ENCODE assay signal across 8 mouse cellular contexts in genomic region chr7:132610468-132611318, GRCm38 (mm10). TPM values are rescaled to one million over a fixed set of nuclear protein-coding genes. Genes with fewer than 3 reads are reported as not detected.
DNase-seq lines count a peak whose midpoint lies in the region; ATAC-seq and TF ChIP-seq lines count a peak whose summit lies in the region.

Gene Lhpp, plus strand, starts transcription at chr7:132610638.

- H3K9me3 ChIP-seq in forebrain, embryonic 13.5 days (replicated peaks): no peaks in the 10 kb centered on the region
- no peaks in the 10 kb centered on the region for H3K9me3 ChIP-seq in heart, postnatal 0 days (replicated peaks; ENCODE audit: control insufficient read depth, low read length)
- no peaks in the 10 kb centered on the region for H3K9me3 ChIP-seq in liver, embryonic 16.5 days (replicated peaks; ENCODE audit: control insufficient read depth, low read length)
- no peaks in the 10 kb centered on the region for H3K9me3 ChIP-seq in neural tube, embryonic 12.5 days
- no peaks in the 10 kb centered on the region for H3K9me3 ChIP-seq in stomach, postnatal 0 days (ENCODE audit: control insufficient read depth, low read length)

- H3K4me2 ChIP-seq in forebrain, embryonic 13.5 days: peak within 1 kb of the TSS; percentile 65
- peak within 1 kb of the TSS; percentile 65 for H3K4me2 ChIP-seq in heart, postnatal 0 days (ENCODE audit: low read depth, low read length)
- peak within 1 kb of the TSS; percentile 89 for H3K4me2 ChIP-seq in liver, embryonic 16.5 days (ENCODE audit: low read depth, low read length)
- H3K4me2 ChIP-seq in neural tube, embryonic 12.5 days (replicated peaks): peak within 1 kb of the TSS; percentile 66
- H3K4me2 ChIP-seq in stomach, postnatal 0 days (replicated peaks; ENCODE audit: low read depth): peak within 1 kb of the TSS; percentile 71

- WGBS in forebrain, embryonic 13.5 days: 8% methylated on average over 44 of the region's 44 CpGs
- whole genome bisulfite sequencing in heart, postnatal 0 days: 6% methylated on average over 44 of the region's 44 CpGs
- 6% methylated on average over 44 of the region's 44 CpGs for WGBS in liver, embryonic 16.5 days (ENCODE audit: insufficient replicate concordance)
- 8% methylated on average over 44 of the region's 44 CpGs for WGBS in neural tube, embryonic 12.5 days
- WGBS in stomach, postnatal 0 days: 7% methylated on average over 44 of the region's 44 CpGs

- DNase-seq in ES-CJ7 (ENCODE audit: low read depth, low spot score): peak; percentile 82
- peak; percentile 69 for DNase-seq in heart, postnatal 0 days (ENCODE audit: low spot score)
- peak; percentile 86 to 91 for DNase-seq in kidney, postnatal 4 days
- DNase-seq in stomach, postnatal 0 days (ENCODE audit: low spot score): peak; percentile 90

- TF ChIP-seq CTCF in heart, postnatal 0 days (IDR thresholded peaks at IDR 0.05; ENCODE audit: low read depth): no peak
- no peak for TF ChIP-seq CTCF in stomach, postnatal 0 days (IDR thresholded peaks at IDR 0.05; ENCODE audit: low read depth)

- TF ChIP-seq EP300 in heart, postnatal 0 days (IDR thresholded peaks at IDR 0.05; ENCODE audit: low read depth): no peak
- TF ChIP-seq EP300 in stomach, postnatal 0 days (optimal IDR thresholded peaks at IDR 0.05): no peak

- no peaks in the 10 kb centered on the region for H3K36me3 ChIP-seq in forebrain, embryonic 13.5 days (ENCODE audit: poor library complexity, severe bottlenecking)
- H3K36me3 ChIP-seq in heart, postnatal 0 days (replicated peaks; ENCODE audit: control insufficient read depth, insufficient read depth, low read length): no peaks in the 10 kb centered on the region
- no peaks in the 10 kb centered on the region for H3K36me3 ChIP-seq in liver, embryonic 16.5 days (ENCODE audit: control insufficient read depth, insufficient read depth)
- H3K36me3 ChIP-seq in neural tube, embryonic 12.5 days: no peaks in the 10 kb centered on the region
- no peaks in the 10 kb centered on the region for H3K36me3 ChIP-seq in stomach, postnatal 0 days (ENCODE audit: control insufficient read depth, insufficient read depth, low read length)

- peak within 1 kb of the TSS; percentile 54 for H3K4me3 ChIP-seq in forebrain, embryonic 13.5 days
- peak within 1 kb of the TSS; percentile 57 for H3K4me3 ChIP-seq in heart, postnatal 0 days (ENCODE audit: low read depth, low read length)
- peak within 1 kb of the TSS; percentile 73 for H3K4me3 ChIP-seq in liver, embryonic 16.5 days (ENCODE audit: low read depth, low read length)
- H3K4me3 ChIP-seq in neural tube, embryonic 12.5 days: peak within 1 kb of the TSS; percentile 55
- H3K4me3 ChIP-seq in stomach, postnatal 0 days (ENCODE audit: low read depth, low read length): peak within 1 kb of the TSS; percentile 46

- peaks cover 16% of the 10 kb centered on the region for H3K27me3 ChIP-seq in forebrain, embryonic 13.5 days
- no peaks in the 10 kb centered on the region for H3K27me3 ChIP-seq in heart, postnatal 0 days (ENCODE audit: control insufficient read depth, insufficient read depth, low read length)
- peaks cover 4% of the 10 kb centered on the region; the same call in 1 of the 2 replicates for H3K27me3 ChIP-seq in liver, embryonic 16.5 days (ENCODE audit: control insufficient read depth, insufficient read depth, low read depth, low read length)
- no peaks in the 10 kb centered on the region for H3K27me3 ChIP-seq in neural tube, embryonic 12.5 days (replicated peaks)
- H3K27me3 ChIP-seq in stomach, postnatal 0 days (ENCODE audit: control insufficient read depth, insufficient read depth, low read length): no peaks in the 10 kb centered on the region

- 0 out of 2 replicates have a peak, but pooled peaks cover 5% of the 10 kb centered on the region for H3K4me1 ChIP-seq in forebrain, embryonic 13.5 days
- no peaks in the 10 kb centered on the region for H3K4me1 ChIP-seq in heart, postnatal 0 days (ENCODE audit: control insufficient read depth, insufficient read depth)
- H3K4me1 ChIP-seq in liver, embryonic 16.5 days (ENCODE audit: control insufficient read depth, low read depth, low read length): peaks cover 9% of the 10 kb centered on the region
- H3K4me1 ChIP-seq in neural tube, embryonic 12.5 days: peaks cover 8% of the 10 kb centered on the region; the same call in 1 of the 2 replicates
- H3K4me1 ChIP-seq in stomach, postnatal 0 days (replicated peaks; ENCODE audit: control insufficient read depth, insufficient read depth): no peaks in the 10 kb centered on the region

- H3K27ac ChIP-seq in forebrain, embryonic 13.5 days: no peak within 1 kb of the TSS
- no peak within 1 kb of the TSS; the same call in 1 of the 2 replicates for H3K27ac ChIP-seq in heart, postnatal 0 days (ENCODE audit: low read depth)
- H3K27ac ChIP-seq in liver, embryonic 16.5 days (ENCODE audit: low read length): no peak within 1 kb of the TSS
- no peak within 1 kb of the TSS for H3K27ac ChIP-seq in neural tube, embryonic 12.5 days
- H3K27ac ChIP-seq in stomach, postnatal 0 days (replicated peaks): peak within 1 kb of the TSS; percentile 13; the same call in 1 of the 2 replicates

- H3K9ac ChIP-seq in forebrain, embryonic 13.5 days: peak within 1 kb of the TSS; percentile 62
- H3K9ac ChIP-seq in heart, postnatal 0 days (replicated peaks; ENCODE audit: low read depth, low read length): 0 out of 2 replicates have a peak within 1 kb of the TSS, but pooled peaks have one; percentile 32
- peak within 1 kb of the TSS; percentile 60; the same call in 1 of the 2 replicates for H3K9ac ChIP-seq in liver, embryonic 16.5 days (ENCODE audit: low read depth, low read length)
- H3K9ac ChIP-seq in neural tube, embryonic 12.5 days: peak within 1 kb of the TSS; percentile 53
- peak within 1 kb of the TSS; percentile 52 for H3K9ac ChIP-seq in stomach, postnatal 0 days (ENCODE audit: low read length)

- ATAC-seq in cerebellum, adult (ENCODE audit: insufficient number of reproducible peaks, low FRiP score, low TSS enrichment): peak; percentile 56; the same call in 1 of the 2 replicates
- peak; percentile 90 for ATAC-seq in forebrain, embryonic 13.5 days
- ATAC-seq in heart, postnatal 0 days (ENCODE audit: insufficient read depth, low read depth): peak; percentile 95
- ATAC-seq in liver, embryonic 16.5 days (ENCODE audit: low read depth): peak; percentile 83
- peak; percentile 87 for ATAC-seq in neural tube, embryonic 12.5 days (ENCODE audit: low FRiP score, low read depth)
- peak; percentile 92 for ATAC-seq in stomach, postnatal 0 days (ENCODE audit: low FRiP score, low TSS enrichment)

RNA-seq across cellular contexts. Expression of gene Lhpp, which starts in this region (rescaled TPM):
- 14.5 and 16.8 TPM in 2 replicates for polyA plus RNA-seq in forebrain, embryonic 13.5 days (2015; fragmentation: Nextera tagmentation; extraction: Ambion mirVana)
- total RNA-seq in heart, postnatal 0 days (2014; rRNA removed; ENCODE audit: low replicate concordance): 32.2 and 40.1 TPM in 2 replicates
- 21.3 and 22.9 TPM in 2 replicates for polyA plus RNA-seq in heart, postnatal 0 days (2015; fragmentation: Nextera tagmentation; extraction: Ambion mirVana)
- 4.0 and 4.4 TPM in 2 replicates for polyA plus RNA-seq in liver, embryonic 16.5 days (2015; fragmentation: Nextera tagmentation; extraction: Ambion mirVana)
- 22.0 and 26.1 TPM in 2 replicates for polyA plus RNA-seq in neural tube, embryonic 12.5 days (2016; fragmentation: Nextera tagmentation; extraction: Ambion mirVana)
- polyA plus RNA-seq in stomach, postnatal 0 days (2015; fragmentation: Nextera tagmentation; extraction: Ambion mirVana): 8.0 and 9.3 TPM in 2 replicates
